Mouse (Mus musculus): ENCODE results near the gene BC024978. TPM values are rescaled to one million over a fixed set of nuclear protein-coding genes. Genes with fewer than 3 reads are reported as not detected.
"Not testable (repeated sequence)": the region's sequence is repeated elsewhere in the genome, so short reads cannot be mapped to it uniquely, and the experiment has no call there.

The BC024978 gene
- total RNA-seq, 2 experiments from 2014 or later = 1.3 to 6.9 TPM

GRCm38 (mm10) chr7:27212626-27213025 lies 17.0 kb downstream of the BC024978 start:
- ATAC-seq (replicated peaks; ENCODE audit: low FRiP score, low TSS enrichment, poor library complexity, severe bottlenecking) = no peak

- no peak for ATAC-seq (replicated peaks; ENCODE audit: low FRiP score, low TSS enrichment, poor library complexity, severe bottlenecking)
Observed at GRCm38 (mm10) chr7:27218586-27218985, 23.0 kb downstream of the BC024978 start.

- no peak for ATAC-seq (replicated peaks; ENCODE audit: low FRiP score, low TSS enrichment, poor library complexity, severe bottlenecking)
Observed at GRCm38 (mm10) chr7:27219937-27220336, 24.4 kb downstream of the BC024978 start.

- ATAC-seq (replicated peaks; ENCODE audit: low FRiP score, low TSS enrichment, poor library complexity, severe bottlenecking) = no peak
Observed at GRCm38 (mm10) chr7:27221939-27222338, 26.4 kb downstream of the BC024978 start.

GRCm38 (mm10) chr7:27222538-27222937 lies 27.0 kb downstream of the BC024978 start:
- no peak for ATAC-seq (replicated peaks; ENCODE audit: low FRiP score, low TSS enrichment, poor library complexity, severe bottlenecking)

GRCm38 (mm10) chr7:27224877-27225575 lies 29.4 kb downstream of the BC024978 start:
- ATAC-seq (replicated peaks; ENCODE audit: low FRiP score, low TSS enrichment, poor library complexity, severe bottlenecking) = no peak

GRCm38 (mm10) chr7:27227276-27227675 lies 31.7 kb downstream of the BC024978 start:
- ATAC-seq (replicated peaks; ENCODE audit: low FRiP score, low TSS enrichment, poor library complexity, severe bottlenecking) = no peak

GRCm38 (mm10) chr7:27227676-27228075 lies 32.1 kb downstream of the BC024978 start:
- ATAC-seq (replicated peaks; ENCODE audit: low FRiP score, low TSS enrichment, poor library complexity, severe bottlenecking) = 0 out of 2 replicates have a peak, but pooled peaks have one; percentile 8

- peak; percentile 82 for ATAC-seq (replicated peaks; ENCODE audit: low FRiP score, low TSS enrichment, poor library complexity, severe bottlenecking)
Observed at GRCm38 (mm10) chr7:27228281-27228821, 32.8 kb downstream of the BC024978 start, which contains the start of gene Itpkc. Gene Itpkc (minus strand): TSS chr7:27228661.

GRCm38 (mm10) chr7:27228865-27229264 lies 33.3 kb downstream of the BC024978 start:
- ATAC-seq (replicated peaks; ENCODE audit: low FRiP score, low TSS enrichment, poor library complexity, severe bottlenecking) = 0 out of 2 replicates have a peak, but pooled peaks have one; percentile 4

GRCm38 (mm10) chr7:27230781-27231180 lies 35.2 kb downstream of the BC024978 start:
- ATAC-seq (replicated peaks; ENCODE audit: low FRiP score, low TSS enrichment, poor library complexity, severe bottlenecking) = no peak

GRCm38 (mm10) chr7:27231693-27232331 lies 36.2 kb downstream of the BC024978 start:
- no peak for ATAC-seq (replicated peaks; ENCODE audit: low FRiP score, low TSS enrichment, poor library complexity, severe bottlenecking)

- peak; percentile 93 for ATAC-seq (replicated peaks; ENCODE audit: low FRiP score, low TSS enrichment, poor library complexity, severe bottlenecking)
Observed at GRCm38 (mm10) chr7:27232781-27233281, 37.2 kb downstream of the BC024978 start, which contains the start of gene Coq8b. Gene Coq8b (plus strand): TSS chr7:27233023.

- no peak for ATAC-seq (replicated peaks; ENCODE audit: low FRiP score, low TSS enrichment, poor library complexity, severe bottlenecking)
Observed at GRCm38 (mm10) chr7:27233300-27233699, 37.7 kb downstream of the BC024978 start.

- no peak for ATAC-seq (replicated peaks; ENCODE audit: low FRiP score, low TSS enrichment, poor library complexity, severe bottlenecking)
Observed at GRCm38 (mm10) chr7:27235726-27236125, 40.1 kb downstream of the BC024978 start.

GRCm38 (mm10) chr7:27237527-27237926 lies 41.9 kb downstream of the BC024978 start:
- no peak for ATAC-seq (replicated peaks; ENCODE audit: low FRiP score, low TSS enrichment, poor library complexity, severe bottlenecking)

GRCm38 (mm10) chr7:27238568-27238967 lies 43.0 kb downstream of the BC024978 start:
- ATAC-seq (replicated peaks; ENCODE audit: low FRiP score, low TSS enrichment, poor library complexity, severe bottlenecking) = no peak

- no peak for ATAC-seq (replicated peaks; ENCODE audit: low FRiP score, low TSS enrichment, poor library complexity, severe bottlenecking)
Observed at GRCm38 (mm10) chr7:27243211-27243610, 47.6 kb downstream of the BC024978 start.

- not testable (repeated sequence) for ATAC-seq (replicated peaks; ENCODE audit: low FRiP score, low TSS enrichment, poor library complexity, severe bottlenecking)
Observed at GRCm38 (mm10) chr7:27244088-27244487, 48.5 kb downstream of the BC024978 start.

GRCm38 (mm10) chr7:27249146-27249545 lies 53.6 kb downstream of the BC024978 start:
- no peak for ATAC-seq (replicated peaks; ENCODE audit: low FRiP score, low TSS enrichment, poor library complexity, severe bottlenecking)

Measured in megakaryocyte-erythroid progenitor cell, adult 5-6 weeks (primary cell).